Mouse (Mus musculus) midbrain, embryonic 10.5 days (tissue): ENCODE measurements around the gene A630001G21Rik. TPM values are rescaled to one million over a fixed set of nuclear protein-coding genes. Genes with fewer than 3 reads are reported as not detected.

Source experiments
- DNase-seq: peaks from one replicate; pipeline ENCODE4 v3.0.0-alpha.2; 2017; ENCODE audit warnings: low spot score
- H3K27ac ChIP-seq: fragments of 300-500 bp; sonication (generic); replicated peaks from 2 replicates; pipeline ENCODE4 v1.5.1; 2016; ENCODE audit warnings: mild to moderate bottlenecking
- H3K27me3 ChIP-seq: fragments of 300-500 bp; sonication (generic); 2 replicates; pipeline ENCODE4 v1.6.1; 2016; ENCODE audit warnings: low read depth, mild to moderate bottlenecking; ENCODE audit not compliant: poor library complexity, severe bottlenecking
- H3K36me3 ChIP-seq: fragments of 300-500 bp; sonication (generic); 2 replicates; pipeline ENCODE4 v1.6.1; 2016; ENCODE audit warnings: mild to moderate bottlenecking, moderate library complexity
- H3K4me1 ChIP-seq: fragments of 300-500 bp; sonication (generic); 2 replicates; pipeline ENCODE4 v1.6.1; 2016
- H3K4me3 ChIP-seq: fragments of 300-500 bp; sonication (generic); 2 replicates; pipeline ENCODE4 v1.5.1; 2016; ENCODE audit warnings: mild to moderate bottlenecking, moderate library complexity
- H3K9me3 ChIP-seq: fragments of 300-500 bp; sonication (generic); replicated peaks from 2 replicates; pipeline ENCODE4 v1.6.1; 2016; ENCODE audit warnings: mild to moderate bottlenecking
- WGBS: fragments of 180-500 bp; shearing (Covaris S2); methylation state at CpG from one replicate; pipeline ENCODE4 v1.1.7; 2016; 5-methylcytosine and 5-hydroxymethylcytosine counted together
- polyA plus RNA-seq: library from polyadenylated mRNA; unstranded; fragments of >200 nt; fragmentation: Nextera tagmentation; extraction: Ambion mirVana; gene quantifications from 2 replicates; pipeline ENCODE4 v1.2.1, GENCODE M21; 2016

The A630001G21Rik gene
- polyA plus RNA-seq, 1 experiment from 2014 or later = 1.1 TPM

GRCm38 (mm10) chr1:85794106-85794771 lies 15.8 kb upstream of the A630001G21Rik start:
- peaks cover 14% of the 10 kb centered on the region for H3K4me1 ChIP-seq
- peaks cover 12% of the 10 kb centered on the region for H3K36me3 ChIP-seq
- H3K4me3 ChIP-seq = peak overlapping the region; percentile 97
- WGBS = under 1% methylated on average over 38 of the region's 38 CpGs
- H3K9me3 ChIP-seq = no peaks in the 10 kb centered on the region
- H3K27me3 ChIP-seq = no peaks in the 10 kb centered on the region
- peak overlapping the region; percentile 96 for H3K27ac ChIP-seq
- DNase-seq = peak; percentile 59

DNA sequence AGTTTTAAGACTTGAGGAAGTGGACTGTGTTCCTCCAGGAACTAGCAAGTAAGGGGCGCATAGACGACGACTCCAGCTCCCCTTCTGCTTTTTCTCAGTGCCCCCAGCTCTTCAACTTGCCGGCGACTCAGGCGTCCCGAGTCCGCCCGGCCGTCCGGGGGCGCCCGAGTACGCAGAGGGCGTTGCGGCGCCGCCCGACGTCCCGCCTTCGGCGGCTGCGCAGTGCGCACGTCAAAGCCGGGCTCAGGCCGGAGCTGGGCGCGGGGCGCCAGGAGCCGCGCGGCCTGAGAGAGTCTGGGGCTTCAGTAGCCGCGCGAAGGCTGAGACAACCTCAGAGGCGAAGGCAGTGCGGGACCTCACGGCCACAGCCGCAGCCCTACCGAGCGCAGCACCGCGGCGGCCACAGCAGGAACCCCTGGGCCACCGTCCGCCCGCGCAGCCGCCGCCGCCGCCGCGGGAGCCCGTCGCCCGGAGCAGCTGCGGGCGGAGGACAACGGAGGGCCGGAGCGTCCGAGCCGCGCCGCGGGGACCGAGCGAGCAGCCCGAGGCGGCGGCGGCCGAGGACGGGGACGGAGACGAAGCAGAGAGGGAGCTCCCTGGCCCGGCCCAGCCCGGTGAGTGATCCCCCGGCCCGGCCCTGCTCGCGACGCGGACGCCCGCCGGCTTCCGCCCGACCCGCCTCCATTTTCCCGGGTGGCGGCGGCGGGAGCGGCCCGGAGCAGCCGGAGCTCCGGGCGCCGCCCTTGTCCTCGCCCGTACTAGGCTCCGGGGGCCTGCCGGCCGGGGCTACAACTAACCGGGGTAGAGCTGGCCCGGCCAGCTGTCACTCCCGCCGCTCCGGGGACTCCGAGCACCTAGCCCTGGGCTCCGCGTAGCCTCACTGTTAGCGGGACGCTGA lies 15.0 kb upstream of the A630001G21Rik start, which contains the start of gene Cab39:
Cab39 (plus strand) TSS at position 234 of the 898 bp plus-strand sequence.
- peak within 1 kb of the TSS; percentile 97 for H3K4me3 ChIP-seq
- no peaks in the 10 kb centered on the region for H3K9me3 ChIP-seq
- H3K27me3 ChIP-seq = no peaks in the 10 kb centered on the region
- DNase-seq = peak; percentile 85
- peaks cover 14% of the 10 kb centered on the region for H3K4me1 ChIP-seq
- WGBS = under 1% methylated on average over 93 of the region's 118 CpGs
- peaks cover 12% of the 10 kb centered on the region for H3K36me3 ChIP-seq
- peak within 1 kb of the TSS; percentile 96 for H3K27ac ChIP-seq

GRCm38 (mm10) chr1:85791476-85791875 lies 13.0 kb upstream of the A630001G21Rik start:
- H3K4me3 ChIP-seq = no peak overlapping the region
- no peak for DNase-seq
- H3K27me3 ChIP-seq = no peaks in the 10 kb centered on the region
- no peak overlapping the region for H3K27ac ChIP-seq
- peaks cover 11% of the 10 kb centered on the region for H3K4me1 ChIP-seq
- peaks cover 8% of the 10 kb centered on the region for H3K36me3 ChIP-seq
- WGBS = 89% methylated on average over 3 of the region's 3 CpGs
- no peaks in the 10 kb centered on the region for H3K9me3 ChIP-seq

DNA sequence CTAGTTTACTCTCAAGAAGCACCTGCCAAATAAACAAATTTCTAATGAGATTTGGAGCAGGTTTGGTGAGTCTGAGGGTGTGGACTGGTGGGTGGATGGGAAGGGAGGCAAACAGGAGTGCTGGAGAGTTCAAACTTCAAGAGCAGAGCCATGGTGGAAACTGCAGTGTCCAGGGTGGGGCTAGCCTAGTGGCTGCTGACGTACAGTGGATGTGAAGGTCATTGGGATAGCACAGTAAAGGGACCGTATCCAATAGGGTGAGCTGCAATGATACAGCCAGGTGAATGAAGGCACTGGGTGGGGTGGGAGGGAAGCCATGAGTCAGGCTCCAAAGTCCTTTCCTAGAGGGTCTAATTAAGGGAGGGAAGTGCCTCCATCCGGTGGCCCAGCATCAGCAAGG lies 12.1 kb upstream of the A630001G21Rik start:
- peaks cover 11% of the 10 kb centered on the region for H3K4me1 ChIP-seq
- H3K27ac ChIP-seq = no peak overlapping the region
- no peaks in the 10 kb centered on the region for H3K9me3 ChIP-seq
- no peaks in the 10 kb centered on the region for H3K36me3 ChIP-seq
- WGBS = 94% methylated on average over 2 of the region's 3 CpGs
- no peaks in the 10 kb centered on the region for H3K27me3 ChIP-seq
- H3K4me3 ChIP-seq = no peak overlapping the region
- no peak for DNase-seq

DNA sequence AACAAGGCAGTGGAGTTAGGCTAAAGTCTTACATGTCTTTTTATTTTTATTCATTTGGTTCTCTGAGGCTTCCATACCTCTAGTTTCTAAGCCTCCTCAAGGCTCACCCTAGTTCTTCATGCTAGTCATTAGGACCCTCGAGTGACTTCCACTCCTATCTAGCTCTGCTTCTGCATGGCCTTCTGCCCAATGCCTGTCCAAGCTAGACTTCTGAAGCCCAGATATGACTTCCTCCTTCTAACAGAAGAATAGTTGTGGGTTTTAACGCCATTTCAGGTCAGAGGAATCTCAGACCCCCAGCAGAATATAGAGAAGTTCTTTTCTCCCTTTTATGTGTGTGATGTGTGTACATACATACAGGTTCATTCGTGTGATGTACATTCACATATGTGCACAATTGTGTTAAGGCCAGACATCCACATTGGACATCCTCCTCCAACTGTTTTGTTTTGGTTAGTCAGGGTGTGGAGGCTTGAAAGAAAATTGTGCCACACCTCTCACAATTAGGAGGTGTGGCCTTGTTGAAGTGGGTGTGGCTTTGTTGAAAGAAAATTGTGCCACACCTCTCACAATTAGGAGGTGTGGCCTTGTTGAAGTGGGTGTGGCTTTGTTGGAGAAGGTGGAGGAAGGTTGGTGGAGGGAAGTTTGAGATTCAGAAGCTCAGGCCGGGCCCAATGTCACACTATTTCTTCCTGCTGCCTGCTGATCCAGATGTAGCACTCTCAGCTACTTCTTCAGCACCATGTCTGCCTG lies 1.2 kb upstream of the A630001G21Rik start:
- no peaks in the 10 kb centered on the region for H3K36me3 ChIP-seq
- DNase-seq = no peak
- no peak overlapping the region for H3K4me3 ChIP-seq
- no peaks in the 10 kb centered on the region for H3K9me3 ChIP-seq
- no peak overlapping the region for H3K27ac ChIP-seq
- H3K27me3 ChIP-seq = no peaks in the 10 kb centered on the region
- no peaks in the 10 kb centered on the region for H3K4me1 ChIP-seq
- 82% methylated on average over 4 of the region's 4 CpGs for WGBS

DNA sequence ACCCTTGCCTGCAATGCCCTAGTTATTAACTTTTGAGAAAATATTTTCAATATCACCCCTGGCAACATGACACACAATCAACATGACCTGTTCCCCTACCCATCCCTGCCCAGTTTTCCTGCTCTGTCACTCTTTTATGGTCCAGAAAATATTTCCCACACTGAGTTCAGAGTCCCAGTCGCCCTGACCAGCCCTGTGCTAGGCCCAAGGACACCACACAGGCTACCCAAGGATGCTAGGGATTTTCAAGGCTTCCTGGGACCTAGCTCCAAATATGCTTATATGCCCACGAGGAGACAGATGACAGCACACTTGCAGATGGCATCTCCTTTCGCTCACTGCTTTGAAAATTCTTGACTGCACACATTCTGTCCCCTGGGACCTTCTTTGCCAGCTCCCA lies 569 bp upstream of the A630001G21Rik start:
- no peak overlapping the region for H3K27ac ChIP-seq
- H3K27me3 ChIP-seq = no peaks in the 10 kb centered on the region
- no peaks in the 10 kb centered on the region for H3K4me1 ChIP-seq
- 78% methylated on average over 3 of the region's 3 CpGs for WGBS
- H3K4me3 ChIP-seq = no peak overlapping the region
- no peaks in the 10 kb centered on the region for H3K36me3 ChIP-seq
- no peak for DNase-seq
- no peaks in the 10 kb centered on the region for H3K9me3 ChIP-seq

DNA sequence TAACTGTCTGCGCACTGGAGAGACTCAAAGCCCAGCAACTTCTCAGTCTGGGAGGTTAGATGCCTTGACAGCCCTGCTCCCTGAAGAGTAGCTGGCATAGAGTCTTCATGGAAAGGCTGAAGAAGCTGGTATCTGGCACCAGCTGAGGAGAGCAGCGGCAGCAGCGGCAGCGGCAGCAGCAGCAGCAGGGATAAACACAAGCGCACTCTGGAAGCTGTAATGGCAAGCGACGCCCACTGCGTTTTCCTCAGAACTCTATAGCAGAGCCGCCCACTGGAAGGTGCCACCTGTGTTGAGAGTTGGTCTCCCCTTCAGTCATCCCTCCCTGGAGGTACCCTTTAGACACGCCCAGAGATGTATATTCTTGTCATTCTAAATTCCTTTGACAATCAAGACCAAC lies 2.3 kb downstream of the A630001G21Rik start:
- 59% methylated on average over 10 of the region's 10 CpGs for WGBS
- Histone ChIP-seq H3K4me3 (no peak overlapping the region), H3K36me3 (no peaks in the 10 kb centered on the region), H3K9me3 (no peaks in the 10 kb centered on the region), H3K4me1 (no peaks in the 10 kb centered on the region), H3K27me3 (no peaks in the 10 kb centered on the region), H3K27ac (no peak overlapping the region)
- no peak for DNase-seq

DNA sequence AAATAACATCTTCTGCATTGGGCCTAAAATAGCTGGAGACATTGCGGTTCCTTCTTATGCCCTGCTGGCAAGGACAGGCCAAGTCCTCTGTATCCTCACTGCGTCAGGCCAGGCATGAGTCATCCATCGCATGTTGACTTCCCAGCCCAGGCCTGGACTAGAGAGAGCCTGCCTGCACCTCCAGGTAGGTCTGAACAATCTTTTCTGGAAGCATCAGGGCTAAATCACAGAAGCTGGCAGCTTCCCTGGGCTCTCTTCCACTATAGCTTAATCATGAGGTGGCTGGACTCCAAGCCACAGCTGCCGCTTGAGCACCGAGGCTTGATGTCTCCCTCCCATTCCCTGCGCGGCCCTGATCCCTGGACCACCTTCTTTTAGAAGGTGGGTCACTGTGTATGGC lies 3.3 kb downstream of the A630001G21Rik start:
- no peak overlapping the region for H3K4me3 ChIP-seq
- H3K36me3 ChIP-seq = no peaks in the 10 kb centered on the region
- no peaks in the 10 kb centered on the region for H3K9me3 ChIP-seq
- H3K27ac ChIP-seq = no peak overlapping the region
- no peaks in the 10 kb centered on the region for H3K4me1 ChIP-seq
- DNase-seq = no peak
- WGBS = 87% methylated on average over 7 of the region's 7 CpGs
- H3K27me3 ChIP-seq = no peaks in the 10 kb centered on the region

- Histone ChIP-seq H3K27me3 (no peaks in the 10 kb centered on the region), H3K27ac (no peak overlapping the region), H3K9me3 (no peaks in the 10 kb centered on the region)
These were observed 6.5 kb downstream of the A630001G21Rik start for GRCm38 (mm10) chr1:85771976-85772375.

GRCm38 (mm10) chr1:85767754-85768153 lies 10.7 kb downstream of the A630001G21Rik start:
- no peaks in the 10 kb centered on the region for H3K4me1 ChIP-seq
- H3K27ac ChIP-seq = no peak overlapping the region
- H3K27me3 ChIP-seq = no peaks in the 10 kb centered on the region
- H3K4me3 ChIP-seq = no peak overlapping the region
- 74% methylated on average over 1 of the region's 1 CpGs for WGBS
- no peaks in the 10 kb centered on the region for H3K9me3 ChIP-seq
- DNase-seq = no peak
- H3K36me3 ChIP-seq = no peaks in the 10 kb centered on the region

More at GRCm38 (mm10) chr1:85771976-85772375, 6.5 kb downstream of the A630001G21Rik start:
- WGBS = 84% methylated on average over 3 of the region's 3 CpGs
- Histone ChIP-seq H3K4me3 (no peak overlapping the region), H3K36me3 (no peaks in the 10 kb centered on the region), H3K4me1 (no peaks in the 10 kb centered on the region)
- DNase-seq = no peak

- Histone ChIP-seq H3K27ac (no peak overlapping the region), H3K9me3 (no peaks in the 10 kb centered on the region), H3K4me3 (no peak overlapping the region), H3K27me3 (no peaks in the 10 kb centered on the region), H3K4me1 (no peaks in the 10 kb centered on the region), H3K36me3 (no peaks in the 10 kb centered on the region)
- 88% methylated on average over 3 of the region's 3 CpGs for WGBS
- no peak for DNase-seq
These were observed 12.3 kb downstream of the A630001G21Rik start for GRCm38 (mm10) chr1:85766120-85766519.

GRCm38 (mm10) chr1:85764291-85764690 lies 14.2 kb downstream of the A630001G21Rik start:
- WGBS = 83% methylated on average over 4 of the region's 4 CpGs
- H3K36me3 ChIP-seq = no peaks in the 10 kb centered on the region
- no peak overlapping the region for H3K4me3 ChIP-seq
- H3K27ac ChIP-seq = no peak overlapping the region
- no peaks in the 10 kb centered on the region for H3K27me3 ChIP-seq
- no peak for DNase-seq
- no peaks in the 10 kb centered on the region for H3K4me1 ChIP-seq
- no peaks in the 10 kb centered on the region for H3K9me3 ChIP-seq
